Mouse (Mus musculus) layer of hippocampus, adult 9-11 months (tissue): ENCODE data around the gene Gm4922.
A peak's percentile ranks its signal among the peaks of the same experiment; 100 is the strongest.

ENCODE experiments used
- DNase-seq: peaks from one replicate; pipeline ENCODE4 v3.0.0; 2022

Gene Gm4922

DNA sequence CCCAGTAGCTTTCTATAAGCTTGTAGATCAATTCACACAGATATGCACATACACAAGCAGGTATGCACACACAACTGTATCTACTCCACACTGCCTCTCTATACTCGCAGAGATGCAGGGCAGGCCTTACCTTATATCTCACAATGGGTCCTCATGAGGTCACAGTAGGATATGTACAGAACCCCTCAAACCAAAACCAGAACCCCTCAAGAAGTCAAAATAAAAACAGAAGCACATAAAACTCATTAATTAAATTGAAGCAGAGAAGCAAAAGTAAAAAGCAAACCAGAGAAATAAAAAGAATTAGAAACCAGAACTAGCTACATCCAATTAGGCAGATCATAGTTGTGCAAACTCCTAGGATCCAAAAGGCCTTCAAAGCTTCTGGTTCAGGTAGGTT, at the start of gene Gm4922:
Gene Gm4922, minus strand, starts transcription at position 101 of the 400 bp plus-strand sequence.
- no peak for DNase-seq

DNA sequence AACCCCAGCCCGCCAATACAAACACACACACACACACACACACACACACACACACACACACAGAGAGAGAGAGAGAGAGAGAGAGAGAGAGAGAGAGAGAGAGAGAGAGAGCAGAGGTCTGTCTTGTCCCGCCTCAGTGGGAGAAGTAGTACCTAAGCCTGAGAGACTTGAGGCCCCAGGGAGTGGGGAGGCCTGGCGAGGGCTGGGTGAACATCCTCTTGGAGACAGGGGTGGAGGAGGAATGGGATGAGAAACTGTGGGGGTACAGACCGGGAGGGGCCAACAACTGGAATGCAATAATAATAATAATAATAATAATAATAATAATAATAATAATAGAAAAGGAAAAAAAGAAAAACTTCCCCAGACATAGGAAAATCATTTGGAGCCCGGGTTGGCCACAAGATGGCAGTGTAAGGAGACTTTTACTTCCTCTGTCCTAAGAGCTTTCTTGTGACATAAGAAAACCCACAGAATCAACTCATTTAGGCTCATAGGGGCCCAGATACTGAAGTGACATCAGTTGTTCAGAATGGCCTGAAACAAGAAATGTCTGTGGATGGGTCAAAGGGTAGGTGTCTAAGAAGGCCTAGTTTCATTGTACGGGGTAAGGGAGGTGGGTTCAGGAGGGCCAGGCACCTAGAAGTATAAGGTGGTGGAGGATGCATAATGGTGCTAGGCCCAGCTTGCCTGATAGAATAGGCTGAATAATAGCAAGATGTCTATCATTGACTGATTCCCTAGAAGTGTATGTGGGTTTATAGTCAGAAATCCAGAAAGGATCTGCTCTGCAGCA, 49.3 kb upstream of the Gm4922 start:
- no peak for DNase-seq

DNA sequence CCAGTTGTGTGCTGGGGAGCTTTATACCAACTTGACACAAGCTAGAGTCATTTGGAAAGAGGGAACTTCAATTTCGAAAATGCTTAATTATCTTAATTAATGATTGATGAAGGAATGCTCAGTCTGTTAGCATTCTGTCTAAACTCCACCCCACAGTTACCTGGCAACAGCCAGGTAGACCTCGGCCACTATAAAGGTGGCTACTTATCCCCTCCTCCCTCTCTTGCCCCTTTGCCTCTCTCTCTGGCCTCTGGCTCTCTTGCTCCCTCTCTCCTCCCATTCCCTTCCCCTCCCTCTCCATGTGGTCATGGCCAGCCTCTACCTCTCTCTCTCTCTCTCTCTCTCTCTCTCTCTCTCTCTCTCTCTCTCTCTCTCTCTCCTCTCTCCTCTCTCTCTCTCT, 47.8 kb upstream of the Gm4922 start:
- no peak for DNase-seq

DNA sequence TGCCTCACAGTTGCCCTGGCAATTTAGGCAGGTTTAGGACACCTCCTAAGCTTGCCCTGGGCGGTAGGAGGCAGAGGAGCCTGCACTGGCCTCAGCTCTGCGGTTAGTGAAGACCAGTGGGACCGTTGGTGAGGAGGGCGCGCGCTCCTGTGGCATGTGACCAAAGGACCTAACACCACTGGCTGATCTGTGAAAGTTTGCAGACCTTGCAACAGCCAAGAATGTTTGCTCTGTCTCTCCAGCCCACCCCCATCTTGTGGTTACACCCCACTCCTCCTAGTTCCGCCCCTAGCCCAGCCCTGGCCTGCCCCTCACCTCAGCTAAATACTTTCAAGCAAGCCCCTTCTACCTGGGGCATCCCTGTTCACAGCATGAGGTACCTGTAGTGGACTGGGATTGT, 45.2 kb upstream of the Gm4922 start:
- DNase-seq, result no peak

DNA sequence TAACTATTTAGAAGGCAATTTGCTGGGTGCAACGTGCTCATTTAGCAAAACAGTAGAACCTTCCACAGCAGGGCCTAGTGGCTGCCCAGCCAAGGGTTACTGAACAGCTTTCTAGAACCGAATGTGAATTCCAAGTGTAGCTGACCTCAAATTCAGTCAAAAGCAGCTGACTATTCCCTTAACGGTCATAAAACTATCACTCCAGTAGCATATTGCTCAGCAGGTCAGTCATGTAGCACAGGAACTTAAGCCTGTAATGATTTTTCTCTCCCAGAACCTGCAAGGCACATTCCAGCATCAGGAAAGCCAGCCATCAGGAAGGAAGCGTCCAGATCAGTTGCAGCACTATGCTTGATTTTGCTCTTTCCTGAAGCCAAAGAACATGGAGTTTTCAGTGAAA, 43.8 kb upstream of the Gm4922 start:
- DNase-seq, result no peak

DNA sequence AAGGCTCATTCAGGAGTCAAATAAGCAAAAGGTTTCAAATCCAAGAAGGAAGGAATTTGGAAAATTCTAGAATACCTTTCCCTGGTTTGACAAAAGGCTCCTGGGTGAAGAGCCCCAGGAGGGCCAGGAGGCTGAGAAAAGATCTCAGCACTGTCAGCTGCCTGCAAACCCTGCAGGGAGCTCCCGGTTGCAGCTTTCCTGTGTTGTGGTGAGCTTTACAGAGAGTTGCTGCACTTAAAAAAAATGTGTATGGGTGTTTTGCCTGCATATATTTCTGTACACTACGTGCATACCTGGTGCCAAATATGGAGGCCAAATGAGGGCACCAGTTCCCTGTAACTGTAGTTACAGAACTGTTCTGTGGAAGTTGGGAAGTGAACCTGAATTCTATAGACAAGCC, 41.3 kb upstream of the Gm4922 start:
- no peak for DNase-seq

DNA sequence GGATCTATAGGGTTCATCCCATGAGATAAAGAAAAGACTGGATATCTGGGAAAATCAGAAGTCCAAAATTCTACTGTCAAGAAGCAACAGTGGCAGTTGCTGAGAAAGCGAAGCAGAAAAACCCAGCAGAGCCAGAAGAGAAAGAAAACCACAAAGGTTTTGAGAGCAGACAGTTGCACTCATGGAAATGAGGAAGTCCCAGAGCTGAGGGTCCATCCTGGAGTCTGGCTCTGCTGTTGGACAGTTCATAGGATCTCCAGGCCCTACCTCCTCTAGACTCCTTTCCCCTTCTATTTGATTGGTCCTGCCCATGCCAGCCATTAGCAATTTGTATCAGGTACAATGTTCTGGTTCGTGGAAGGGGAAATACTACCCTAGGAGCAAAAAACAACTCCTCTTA, 39.5 kb upstream of the Gm4922 start:
- DNase-seq, result no peak

DNA sequence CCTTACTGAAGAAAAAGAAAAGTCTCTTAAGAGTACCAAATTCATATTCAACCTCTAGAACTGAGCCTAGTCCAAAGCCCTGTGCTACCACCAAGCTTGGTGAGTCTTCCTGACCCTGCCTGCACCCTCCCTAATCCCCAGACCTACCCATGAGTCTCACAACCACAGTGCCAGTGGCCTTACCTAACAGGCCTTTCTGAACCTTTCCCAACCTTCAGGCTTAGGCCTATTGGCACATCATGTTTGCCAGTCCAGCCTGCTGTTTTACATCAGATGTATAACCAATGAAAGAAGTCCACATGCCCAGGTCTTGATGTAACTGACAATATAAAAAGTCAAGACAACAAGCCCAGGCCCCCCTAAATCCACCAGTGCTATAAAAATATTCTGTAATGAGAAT, 38.5 kb upstream of the Gm4922 start:
- no peak for DNase-seq

DNA sequence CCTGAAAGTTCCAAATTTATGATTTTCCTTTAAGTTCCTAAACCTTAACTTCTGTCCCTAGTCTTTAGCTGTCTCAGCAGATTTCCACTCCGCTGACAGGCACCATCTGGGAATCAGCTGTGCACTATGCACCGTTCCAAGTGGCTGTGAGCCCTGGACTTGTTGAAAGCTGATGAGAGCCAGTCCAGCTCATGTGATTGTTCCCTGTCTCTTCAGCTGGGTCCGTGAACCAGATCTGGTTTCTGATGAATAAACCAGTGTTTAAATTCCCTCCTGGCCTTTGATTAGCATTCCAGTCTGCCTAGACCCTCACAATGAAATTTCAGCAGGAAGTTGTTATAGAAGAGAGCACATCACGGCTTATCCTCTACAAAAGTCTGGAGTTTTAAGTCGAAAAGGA, 30.0 kb upstream of the Gm4922 start:
- DNase-seq, result peak; percentile 18

DNA sequence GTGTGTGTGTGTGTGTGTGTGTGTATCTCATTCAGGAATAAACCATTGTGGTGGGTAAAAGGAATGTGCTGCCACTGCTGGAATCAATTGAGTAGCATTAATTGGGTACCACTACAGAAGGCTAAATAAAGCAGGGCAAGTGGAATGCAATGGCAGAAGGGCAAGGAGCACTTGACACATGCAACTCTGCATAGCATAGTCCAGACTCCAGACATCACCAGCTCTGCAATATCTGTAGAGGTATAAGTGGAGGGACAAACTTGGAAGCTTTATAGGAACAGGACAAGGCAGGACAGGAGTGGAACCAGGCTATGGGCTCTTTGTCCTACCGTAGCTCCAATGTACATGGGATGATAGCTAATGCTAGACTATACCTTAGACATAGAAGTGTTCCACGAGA, 25.2 kb upstream of the Gm4922 start:
- DNase-seq, result no peak

DNA sequence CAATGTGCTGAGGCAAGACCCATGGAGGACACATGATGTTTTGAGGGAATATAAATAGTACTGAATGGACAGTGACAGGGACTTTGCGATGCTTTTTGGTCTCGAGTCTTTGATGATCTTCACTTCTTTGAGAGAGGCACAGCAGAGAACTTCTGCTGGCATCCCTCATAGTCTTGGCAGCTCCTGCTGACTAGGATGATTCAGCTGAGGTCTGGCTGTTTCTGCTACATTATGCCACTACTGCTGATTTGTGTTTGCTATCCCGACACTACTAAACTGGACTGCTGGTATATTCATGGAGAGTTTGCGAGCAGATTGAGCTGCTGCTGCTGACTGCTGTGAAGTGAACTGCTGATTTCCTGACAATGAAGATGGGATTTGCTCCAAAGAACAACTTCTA, 3.5 kb upstream of the Gm4922 start:
- peak; percentile 14 for DNase-seq

DNA sequence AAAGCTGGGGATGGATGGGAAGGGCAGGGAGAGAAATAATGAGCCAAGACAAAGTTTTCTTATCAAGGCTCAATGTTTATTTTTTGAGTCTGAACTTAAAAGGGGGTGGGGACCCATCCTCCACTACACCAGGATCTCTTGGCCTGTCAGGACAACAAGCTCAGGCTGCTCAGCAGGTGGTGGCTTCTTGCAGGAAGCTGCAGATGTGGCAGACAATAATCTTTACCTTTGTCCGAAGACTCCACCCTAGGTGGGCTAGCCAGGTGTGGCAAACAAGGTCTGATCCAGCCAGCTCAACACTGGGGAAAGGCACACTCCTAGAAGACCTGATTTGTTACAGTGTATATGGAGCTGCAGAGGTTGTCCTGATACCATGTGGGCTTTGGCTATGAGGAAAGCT, 2.0 kb upstream of the Gm4922 start:
- no peak for DNase-seq

DNA sequence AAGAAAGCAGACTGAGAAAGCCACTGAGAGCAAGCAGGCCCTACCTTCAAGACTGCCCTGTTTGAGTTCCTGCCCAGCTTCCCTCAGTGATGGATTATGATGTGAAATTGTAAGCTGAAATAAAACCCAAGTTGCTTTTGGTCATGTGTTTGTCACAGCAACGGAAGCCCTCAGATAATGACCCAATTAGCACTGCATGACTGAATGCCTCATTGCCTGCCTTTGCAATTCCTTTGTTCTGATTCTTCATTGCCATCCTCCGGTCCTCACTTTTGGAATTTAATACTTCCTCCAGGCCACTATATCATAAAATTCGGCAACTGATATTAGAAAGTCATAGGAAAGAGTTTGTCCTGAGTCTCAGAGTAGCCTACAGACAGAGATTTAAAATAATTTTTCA, 9.0 kb downstream of the Gm4922 start:
- no peak for DNase-seq

DNA sequence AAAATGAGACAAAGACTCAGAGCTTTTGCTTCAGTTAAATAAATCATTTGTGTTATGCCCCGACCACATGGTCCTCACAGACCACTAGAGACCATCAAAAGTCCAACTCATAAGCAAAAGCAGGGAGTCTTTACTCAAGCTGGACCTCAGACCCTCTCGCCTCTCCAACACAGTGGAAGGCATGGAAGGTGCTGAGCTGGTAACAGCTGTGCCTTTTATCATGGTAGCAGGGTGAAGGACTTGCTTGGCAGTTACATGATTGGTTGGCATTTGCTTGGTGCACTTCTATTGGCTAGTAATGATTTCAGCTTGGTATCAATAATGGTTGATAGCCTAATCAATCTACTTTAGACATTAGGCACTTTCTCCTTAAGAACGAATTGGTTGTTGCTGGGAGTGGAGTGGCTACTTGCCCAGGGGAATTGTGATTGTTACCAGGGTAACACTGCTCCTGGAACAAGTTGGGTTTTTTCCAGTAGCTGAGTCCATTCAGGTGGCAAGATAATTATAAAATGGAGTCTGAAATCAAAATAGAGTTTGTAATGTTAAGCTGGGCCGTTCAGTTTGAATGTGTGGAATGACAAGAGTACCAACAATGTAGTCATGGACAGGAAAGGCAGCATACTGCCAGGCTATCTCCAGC, 13.9 kb downstream of the Gm4922 start:
- no peak for DNase-seq

DNA sequence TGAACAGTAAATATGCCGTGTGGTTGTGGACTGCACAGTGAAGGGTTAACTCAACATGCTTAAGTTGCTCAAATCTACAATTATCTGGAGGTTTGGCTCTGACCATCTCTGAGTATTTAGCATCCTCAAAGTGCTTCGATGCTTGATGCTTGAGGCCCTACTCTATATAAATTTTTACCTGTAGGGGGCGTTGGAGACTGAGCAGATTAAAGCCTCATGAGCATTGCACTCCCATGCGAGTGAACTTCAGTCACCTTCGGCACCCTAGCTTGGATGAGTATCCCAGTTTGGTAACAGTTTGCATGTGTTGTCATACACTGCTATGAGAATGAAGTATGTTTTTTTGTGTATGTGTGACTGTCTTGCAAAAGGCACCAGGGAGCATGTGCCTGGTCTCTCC, 16.7 kb downstream of the Gm4922 start:
- DNase-seq, result no peak

DNA sequence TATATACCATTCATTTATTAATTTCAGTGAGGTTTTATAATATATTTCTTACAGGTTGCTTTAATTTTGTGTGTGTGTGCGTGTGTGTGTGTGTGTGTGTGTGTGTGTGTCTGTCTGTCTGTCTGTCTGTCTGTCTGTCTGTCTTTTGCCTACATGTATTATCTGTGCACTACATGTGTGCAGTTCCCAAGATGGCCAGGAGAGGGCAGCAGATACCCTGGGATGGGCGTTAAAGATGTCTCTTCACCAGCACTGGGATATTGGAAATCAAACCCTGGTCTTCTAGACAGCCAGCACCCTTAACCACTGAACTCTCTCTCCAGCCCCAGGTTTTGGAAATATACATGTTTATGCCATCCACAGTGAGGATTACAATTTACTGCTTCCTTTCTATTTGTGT, 26.4 kb downstream of the Gm4922 start:
- DNase-seq, result no peak

DNA sequence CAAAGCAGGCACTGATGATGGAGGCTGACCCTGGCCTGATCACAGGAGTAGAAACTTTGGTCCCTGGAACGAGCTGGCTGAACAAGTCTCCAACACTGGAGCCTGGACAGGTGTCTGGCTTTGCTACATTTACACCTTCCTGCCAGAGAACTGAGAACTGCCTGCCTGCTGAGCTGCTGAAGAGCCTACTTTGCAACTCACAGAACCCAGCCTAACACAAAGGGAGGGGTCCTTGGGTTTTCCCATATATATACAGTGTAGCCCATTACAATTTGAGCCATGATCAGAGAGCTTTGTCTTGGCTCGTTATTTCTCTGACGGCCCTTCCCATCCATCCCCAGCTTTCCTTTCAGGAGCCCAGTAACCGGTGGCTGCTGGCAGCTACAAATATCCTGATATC, 36.5 kb downstream of the Gm4922 start:
- DNase-seq, result no peak

DNA sequence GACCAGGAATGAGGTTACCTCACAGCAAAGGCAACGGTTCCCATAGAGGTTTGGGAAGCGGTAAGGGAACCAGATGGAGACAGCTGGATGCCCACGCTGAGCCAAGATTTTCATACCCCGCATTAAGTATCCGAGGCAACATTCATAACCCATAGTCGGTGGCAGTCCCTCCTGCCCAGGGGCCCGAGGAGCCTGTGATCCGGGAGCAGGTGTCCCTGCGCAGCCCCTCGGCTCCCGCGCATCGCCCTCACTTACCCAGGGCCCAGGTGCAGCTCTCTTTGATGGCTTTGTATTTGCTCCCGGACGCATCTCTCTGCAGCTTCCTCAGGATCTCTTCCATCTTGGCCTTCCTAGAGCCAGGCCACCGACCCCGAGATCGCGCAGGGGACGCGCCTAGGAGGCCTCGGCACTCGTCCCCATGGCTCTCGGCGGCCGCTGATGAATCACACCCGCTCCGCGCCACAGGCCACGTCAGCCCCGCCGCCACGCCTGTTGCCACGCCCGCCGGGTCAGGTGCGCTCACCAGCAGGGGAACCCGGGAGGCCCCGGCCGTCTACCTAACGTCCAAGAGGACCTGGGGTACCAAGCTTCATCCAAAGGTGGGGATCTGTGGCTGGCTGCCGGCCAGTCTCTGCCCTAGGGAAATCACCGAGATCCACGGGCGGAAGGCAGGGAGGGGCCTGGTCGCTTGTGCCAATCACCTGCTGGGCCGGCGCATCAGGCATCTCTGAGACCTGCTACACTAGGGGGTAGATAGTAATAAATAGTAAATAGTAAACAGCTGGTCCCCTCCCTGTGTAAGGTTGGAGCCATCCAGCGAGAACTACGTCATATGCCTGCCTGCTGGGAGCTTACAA, 43.1 kb downstream of the Gm4922 start, which contains the start of gene Arfgef3:
Gene Arfgef3, minus strand, starts transcription at position 664 of the 857 bp plus-strand sequence.
- DNase-seq, result peak; percentile 71

DNA sequence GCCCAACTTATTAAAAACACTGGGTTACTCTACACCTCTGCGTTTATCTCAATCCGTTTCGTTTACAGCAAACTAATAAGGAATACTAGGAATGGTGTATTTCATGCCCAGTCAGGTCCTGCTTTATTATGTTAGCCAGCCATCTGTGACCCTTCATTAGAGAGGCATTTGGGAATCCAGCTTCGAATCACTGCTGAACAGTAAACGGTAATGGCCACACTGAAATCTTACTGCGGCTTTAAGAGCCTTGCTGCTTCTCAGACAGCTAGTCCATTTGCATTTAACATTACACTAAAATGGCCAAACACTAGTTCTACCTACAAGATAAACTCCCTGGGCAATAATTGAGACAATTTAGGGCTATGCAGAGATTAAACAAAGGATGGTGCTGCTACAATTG, 44.5 kb downstream of the Gm4922 start:
- DNase-seq, result no peak

DNA sequence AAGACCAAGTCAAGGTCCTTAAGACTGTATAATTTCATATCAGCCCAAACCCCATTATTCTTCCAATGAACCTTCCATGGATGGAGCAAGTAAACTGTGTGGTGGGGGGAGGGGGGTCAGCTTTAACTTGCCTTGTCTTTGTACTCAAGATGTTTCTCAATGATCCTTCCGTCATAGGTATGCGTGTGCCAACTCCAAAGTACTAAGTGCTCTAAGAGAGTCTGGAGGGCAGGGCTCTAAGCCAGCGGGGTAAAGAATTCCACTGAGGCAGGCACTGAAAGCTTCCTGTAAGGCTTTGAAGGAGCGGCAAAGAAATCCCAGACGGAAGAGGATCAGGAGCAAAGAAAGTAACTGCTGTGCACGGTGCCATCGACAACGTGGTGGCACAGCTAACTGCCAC, 45.6 kb downstream of the Gm4922 start:
- DNase-seq, result no peak
